Comparison of ENCODE assay signal across 8 mouse cellular contexts in genomic region chr14:52244690-52245042, GRCm38 (mm10). TPM values are rescaled to one million over a fixed set of nuclear protein-coding genes. Genes with fewer than 3 reads are reported as not detected.
DNase-seq lines count a peak whose midpoint lies in the region; ATAC-seq and TF ChIP-seq lines count a peak whose summit lies in the region.

No protein-coding gene starts in this region.

- no peaks in the 10 kb centered on the region for H3K9me3 ChIP-seq in embryonic facial prominence, embryonic 14.5 days (ENCODE audit: control insufficient read depth, low read length)
- no peaks in the 10 kb centered on the region for H3K9me3 ChIP-seq in intestine, embryonic 15.5 days
- H3K9me3 ChIP-seq in neural tube, embryonic 12.5 days, result no peaks in the 10 kb centered on the region

- DNase-seq in lung, adult 2 months, result no peak
- no peak for DNase-seq in lung, postnatal 4 days
- DNase-seq in embryonic facial prominence, embryonic 14.5 days (ENCODE audit: low spot score), result no peak
- DNase-seq in right cerebral cortex, adult 2 months (ENCODE audit: low spot score in 2 of 2), result no peak
- no peak for DNase-seq in left cerebral cortex, postnatal 4 days
- DNase-seq in testis, postnatal 10 days (ENCODE audit: low spot score), result no peak

- peak; percentile 77 for ATAC-seq in embryonic facial prominence, embryonic 14.5 days (ENCODE audit: low read depth)
- ATAC-seq in intestine, embryonic 15.5 days, result peak; percentile 87; the same call in 1 of the 2 replicates
- no peak for ATAC-seq in neural tube, embryonic 12.5 days (ENCODE audit: low FRiP score, low read depth)

- peak overlapping the region; percentile 64 for H3K4me3 ChIP-seq in lung, adult 2 months (replicated peaks; ENCODE audit: extremely low read depth, low read depth, low read length)
- peak overlapping the region; percentile 78 for H3K4me3 ChIP-seq in embryonic facial prominence, embryonic 14.5 days (ENCODE audit: low read depth, low read length)
- H3K4me3 ChIP-seq in intestine, embryonic 15.5 days (replicated peaks), result peak overlapping the region; percentile 74
- peak overlapping the region; percentile 77 for H3K4me3 ChIP-seq in neural tube, embryonic 12.5 days

- H3K9ac ChIP-seq in embryonic facial prominence, embryonic 14.5 days (ENCODE audit: low read depth, low read length), result peak overlapping the region; percentile 82
- peak overlapping the region; percentile 62 for H3K9ac ChIP-seq in intestine, embryonic 15.5 days
- H3K9ac ChIP-seq in neural tube, embryonic 12.5 days, result peak overlapping the region; percentile 77

- no peak for TF ChIP-seq CTCF in lung, adult 2 months (IDR thresholded peaks at IDR 0.05; ENCODE audit: insufficient read depth, low read length)

- peaks cover 8% of the 10 kb centered on the region; the same call in 1 of the 2 replicates for H3K36me3 ChIP-seq in embryonic facial prominence, embryonic 14.5 days (ENCODE audit: control insufficient read depth, insufficient read depth, low read length)
- H3K36me3 ChIP-seq in intestine, embryonic 15.5 days, result no peaks in the 10 kb centered on the region
- no peaks in the 10 kb centered on the region for H3K36me3 ChIP-seq in neural tube, embryonic 12.5 days

- H3K4me1 ChIP-seq in lung, adult 2 months (ENCODE audit: control insufficient read depth, insufficient read depth, low read length), result peaks cover 7% of the 10 kb centered on the region
- H3K4me1 ChIP-seq in embryonic facial prominence, embryonic 14.5 days (ENCODE audit: control insufficient read depth, insufficient read depth, low read length), result peaks cover 3% of the 10 kb centered on the region; the same call in 1 of the 2 replicates
- H3K4me1 ChIP-seq in intestine, embryonic 15.5 days (replicated peaks), result peaks cover 8% of the 10 kb centered on the region; the same call in 1 of the 2 replicates
- peaks cover 13% of the 10 kb centered on the region for H3K4me1 ChIP-seq in neural tube, embryonic 12.5 days

- H3K4me2 ChIP-seq in embryonic facial prominence, embryonic 14.5 days (ENCODE audit: low read depth, low read length), result peak overlapping the region; percentile 87
- H3K4me2 ChIP-seq in intestine, embryonic 15.5 days (replicated peaks), result peak overlapping the region; percentile 81
- peak overlapping the region; percentile 71 for H3K4me2 ChIP-seq in neural tube, embryonic 12.5 days (replicated peaks)

- 9% methylated on average over 7 of the region's 7 CpGs for WGBS in lung, adult 2 months
- 13% methylated on average over 7 of the region's 7 CpGs for WGBS in embryonic facial prominence, embryonic 14.5 days
- WGBS in intestine, embryonic 15.5 days, result 8% methylated on average over 7 of the region's 7 CpGs
- 16% methylated on average over 7 of the region's 7 CpGs for WGBS in neural tube, embryonic 12.5 days

- no peaks in the 10 kb centered on the region for H3K27me3 ChIP-seq in embryonic facial prominence, embryonic 14.5 days (replicated peaks; ENCODE audit: control insufficient read depth, insufficient read depth, low read length)
- no peaks in the 10 kb centered on the region for H3K27me3 ChIP-seq in intestine, embryonic 15.5 days (replicated peaks)
- H3K27me3 ChIP-seq in neural tube, embryonic 12.5 days (replicated peaks), result no peaks in the 10 kb centered on the region

- TF ChIP-seq POLR2A in lung, adult 2 months (IDR thresholded peaks at IDR 0.05; ENCODE audit: borderline replicate concordance, extremely low read depth, low read depth, low read length), result no peak

- intact Hi-C loops in left cerebral cortex, postnatal 4 days (cut with DNase I), result no loop called here

- H3K27ac ChIP-seq in embryonic facial prominence, embryonic 14.5 days (replicated peaks; ENCODE audit: low read depth, low read length), result peak overlapping the region; percentile 82
- H3K27ac ChIP-seq in intestine, embryonic 15.5 days, result peak overlapping the region; percentile 92
- H3K27ac ChIP-seq in neural tube, embryonic 12.5 days, result no peak overlapping the region

RNA-seq across cellular contexts. Expression of gene Chd8, which starts 12.9 kb away (rescaled TPM):
- polyA plus RNA-seq in lung, adult 2 months (2012; rRNA removed), result 23.6 and 32.9 TPM in 2 replicates
- polyA plus RNA-seq in embryonic facial prominence, embryonic 14.5 days (2014; fragmentation: Nextera tagmentation; extraction: Ambion mirVana), result 35.5 and 42.9 TPM in 2 replicates
- 23.9 and 27.1 TPM in 2 replicates for polyA plus RNA-seq in intestine, embryonic 15.5 days (2015; fragmentation: Nextera tagmentation; extraction: Ambion mirVana)
- 46.0 and 48.6 TPM in 2 replicates for polyA plus RNA-seq in neural tube, embryonic 12.5 days (2016; fragmentation: Nextera tagmentation; extraction: Ambion mirVana)
- total RNA-seq in left cerebral cortex, postnatal 4 days (2021), result 100 to 1,000 TPM; 142 to 154 TPM

RNA-seq across cellular contexts. Expression of gene Tox4, which starts 34.3 kb away (rescaled TPM):
- 23.0 and 32.0 TPM in 2 replicates for polyA plus RNA-seq in lung, adult 2 months (2012; rRNA removed)
- polyA plus RNA-seq in embryonic facial prominence, embryonic 14.5 days (2014; fragmentation: Nextera tagmentation; extraction: Ambion mirVana), result 36.9 and 38.5 TPM in 2 replicates
- polyA plus RNA-seq in intestine, embryonic 15.5 days (2015; fragmentation: Nextera tagmentation; extraction: Ambion mirVana), result 36.0 and 36.1 TPM in 2 replicates
- polyA plus RNA-seq in neural tube, embryonic 12.5 days (2016; fragmentation: Nextera tagmentation; extraction: Ambion mirVana), result 51.8 and 56.6 TPM in 2 replicates
- total RNA-seq in left cerebral cortex, postnatal 4 days (2021), result 10 to 100 TPM; 48.0 to 56.4 TPM

RNA-seq across cellular contexts. Expression of gene Rab2b, which starts 34.7 kb away (rescaled TPM):
- polyA plus RNA-seq in lung, adult 2 months (2012; rRNA removed), result 7.7 and 13.0 TPM in 2 replicates
- polyA plus RNA-seq in embryonic facial prominence, embryonic 14.5 days (2014; fragmentation: Nextera tagmentation; extraction: Ambion mirVana), result 17.3 and 19.9 TPM in 2 replicates
- 13.7 and 16.0 TPM in 2 replicates for polyA plus RNA-seq in intestine, embryonic 15.5 days (2015; fragmentation: Nextera tagmentation; extraction: Ambion mirVana)
- 43.7 and 52.9 TPM in 2 replicates for polyA plus RNA-seq in neural tube, embryonic 12.5 days (2016; fragmentation: Nextera tagmentation; extraction: Ambion mirVana)
- total RNA-seq in left cerebral cortex, postnatal 4 days (2021), result 10 to 100 TPM; 38.3 to 40.8 TPM

RNA-seq across cellular contexts. Expression of gene Supt16, which starts 47.5 kb away (rescaled TPM):
- polyA plus RNA-seq in lung, adult 2 months (2012; rRNA removed), result 5.8 and 10.8 TPM in 2 replicates
- 48.7 and 60.0 TPM in 2 replicates for polyA plus RNA-seq in embryonic facial prominence, embryonic 14.5 days (2014; fragmentation: Nextera tagmentation; extraction: Ambion mirVana)
- 53.1 and 61.1 TPM in 2 replicates for polyA plus RNA-seq in intestine, embryonic 15.5 days (2015; fragmentation: Nextera tagmentation; extraction: Ambion mirVana)
- 57.8 and 64.4 TPM in 2 replicates for polyA plus RNA-seq in neural tube, embryonic 12.5 days (2016; fragmentation: Nextera tagmentation; extraction: Ambion mirVana)
- 10 to 100 TPM; 71.3 to 73.2 TPM for total RNA-seq in left cerebral cortex, postnatal 4 days (2021)
